Mouse (Mus musculus) MEL (cell line): ENCODE results near the gene Hdac7. TPM values are rescaled to one million over a fixed set of nuclear protein-coding genes. Genes with fewer than 3 reads are reported as not detected.

ENCODE experiments used
- DNase-seq: peaks from one replicate; pipeline ENCODE4 v3.0.0; 2011; ENCODE audit warnings: low read depth, low spot score
- H3K27ac ChIP-seq: 2 replicates; pipeline ENCODE4 v1.5.1; 2012; ENCODE audit warnings: low read depth, mild to moderate bottlenecking, control low read depth, low read length, moderate library complexity; ENCODE audit not compliant: control insufficient read depth
- H3K27me3 ChIP-seq, 2 experiments: fragments of 150-350 bp in 1 of 2; sonication (generic) in 1 of 2; 2 replicates each; pipeline ENCODE4 v1.6.1; 2012; ENCODE audit warnings: low read length in 2 of 2, mild to moderate bottlenecking in 2 of 2, improper control_type of control experiment in 1 of 2, moderate library complexity in 1 of 2; ENCODE audit not compliant: insufficient read depth in 2 of 2, control insufficient read depth in 1 of 2
- H3K36me3 ChIP-seq, 2 experiments: 2 replicates each; pipeline ENCODE4 v1.6.1; 2012 to 2014; ENCODE audit warnings: low read length in 2 of 2, improper control_type of control experiment in 1 of 2, inconsistent platforms in 1 of 2, mild to moderate bottlenecking in 1 of 2; ENCODE audit not compliant: insufficient read depth in 2 of 2, control insufficient read depth in 1 of 2
- H3K4me1 ChIP-seq, 2 experiments: fragments of 150-350 bp in 1 of 2; sonication (generic) in 1 of 2; 2 replicates each; pipeline ENCODE4 v1.6.1; 2012; ENCODE audit warnings: low read length in 2 of 2, improper control_type of control experiment in 1 of 2, mild to moderate bottlenecking in 1 of 2; ENCODE audit not compliant: insufficient read depth in 2 of 2, control insufficient read depth in 1 of 2
- H3K4me3 ChIP-seq, 2 experiments: fragments of 150-350 bp in 1 of 2; sonication (generic) in 1 of 2; 2 replicates each; pipeline ENCODE4 v1.5.1; 2012; ENCODE audit warnings: low read depth in 2 of 2, low read length in 2 of 2, mild to moderate bottlenecking in 2 of 2, moderate library complexity in 2 of 2, control low read depth in 1 of 2, improper control_type of control experiment in 1 of 2; ENCODE audit not compliant: control insufficient read depth in 1 of 2, insufficient read depth in 1 of 2
- H3K79me2 ChIP-seq: 2 replicates; pipeline ENCODE4 v1.6.1; 2012; ENCODE audit warnings: mild to moderate bottlenecking, low read length, moderate library complexity; ENCODE audit not compliant: control insufficient read depth, poor library complexity, insufficient read depth
- H3K9ac ChIP-seq: 2 replicates; pipeline ENCODE4 v1.6.1; 2012; ENCODE audit warnings: low read depth, mild to moderate bottlenecking, control low read depth, low read length, moderate library complexity; ENCODE audit not compliant: control insufficient read depth, poor library complexity, severe bottlenecking
- H3K9me3 ChIP-seq: fragments of 150-350 bp; sonication (generic); replicated peaks from 2 replicates; pipeline ENCODE4 v1.6.1; 2012; ENCODE audit warnings: mild to moderate bottlenecking, low read length, improper control_type of control experiment, moderate library complexity; ENCODE audit not compliant: insufficient read depth
- CHD1 ChIP-seq: IDR thresholded peaks from 2 replicates; pipeline ENCODE4 v1.6.1; 2012; ENCODE audit warnings: low read depth, mild to moderate bottlenecking, inconsistent platforms, low read length, improper control_type of control experiment
- CHD2 ChIP-seq: IDR thresholded peaks from 2 replicates; pipeline ENCODE4 v1.6.1; 2011; ENCODE audit warnings: low read length, improper control_type of control experiment
- CTCF ChIP-seq, 3 experiments: IDR thresholded peaks in 2 of 3; conservative IDR thresholded peaks in 1 of 3; 2 replicates each; pipeline ENCODE4 v1.5.1; 2011 to 2012; ENCODE audit warnings: low read length in 3 of 3, low read depth in 2 of 3, mild to moderate bottlenecking in 2 of 3, improper control_type of control experiment in 1 of 3, inconsistent platforms in 1 of 3, mixed read lengths in 1 of 3, moderate library complexity in 1 of 3; ENCODE audit not compliant: control insufficient read depth in 1 of 3, insufficient read depth in 1 of 3, poor library complexity in 1 of 3, severe bottlenecking in 1 of 3
- GABPA ChIP-seq: IDR thresholded peaks from 2 replicates; pipeline ENCODE4 v1.6.1; 2012; ENCODE audit warnings: low read depth, mild to moderate bottlenecking, inconsistent platforms, low read length, improper control_type of control experiment, moderate library complexity
- HCFC1 ChIP-seq: IDR thresholded peaks from 2 replicates; pipeline ENCODE4 v1.6.1; 2012; ENCODE audit warnings: low read depth, mild to moderate bottlenecking, inconsistent platforms, low read length, improper control_type of control experiment, moderate library complexity
- MAX ChIP-seq: IDR thresholded peaks from 2 replicates; pipeline ENCODE4 v1.6.1; 2011; ENCODE audit warnings: low read length, improper control_type of control experiment
- MAZ ChIP-seq: IDR thresholded peaks from 2 replicates; pipeline ENCODE4 v1.6.1; 2012; ENCODE audit warnings: low read depth, mild to moderate bottlenecking, inconsistent platforms, low read length, improper control_type of control experiment
- MEF2A ChIP-seq: IDR thresholded peaks from 2 replicates; pipeline ENCODE4 v1.6.1; 2014; ENCODE audit warnings: low read depth, mild to moderate bottlenecking, inconsistent platforms, low read length, improper control_type of control experiment; ENCODE audit not compliant: poor library complexity, insufficient replicate concordance, severe bottlenecking; ENCODE audit errors: extremely low read depth
- MXI1 ChIP-seq: IDR thresholded peaks from 2 replicates; pipeline ENCODE4 v1.6.1; 2011; ENCODE audit warnings: mild to moderate bottlenecking, low read depth, low read length, improper control_type of control experiment
- MYB ChIP-seq: IDR thresholded peaks from 2 replicates; pipeline ENCODE4 v1.6.1; 2011; ENCODE audit warnings: mild to moderate bottlenecking, low read depth, low read length, improper control_type of control experiment
- POLR2AphosphoS2 ChIP-seq: IDR thresholded peaks from 2 replicates; pipeline ENCODE4 v1.6.1; 2011; ENCODE audit warnings: low read length, improper control_type of control experiment
- RCOR1 ChIP-seq: IDR thresholded peaks from 2 replicates; pipeline ENCODE4 v1.6.1; 2012; ENCODE audit warnings: low read depth, mild to moderate bottlenecking, inconsistent platforms, low read length, improper control_type of control experiment
- SIN3A ChIP-seq: IDR thresholded peaks from 2 replicates; pipeline ENCODE4 v1.6.1; 2012; ENCODE audit warnings: low read length, improper control_type of control experiment, inconsistent platforms
- TCF12 ChIP-seq: IDR thresholded peaks from 2 replicates; pipeline ENCODE4 v1.6.1; 2014; ENCODE audit warnings: low read depth, mild to moderate bottlenecking, inconsistent platforms, low read length, improper control_type of control experiment, moderate library complexity
- USF1 ChIP-seq: IDR thresholded peaks from 2 replicates; pipeline ENCODE4 v1.6.1; 2014; ENCODE audit warnings: low read depth, mild to moderate bottlenecking, inconsistent platforms, low read length, improper control_type of control experiment, moderate library complexity
- USF2 ChIP-seq, 2 experiments: IDR thresholded peaks; 2 replicates each; pipeline ENCODE4 v1.6.1; 2011 to 2012; ENCODE audit warnings: improper control_type of control experiment in 2 of 2, low read length in 2 of 2, borderline replicate concordance in 1 of 2, inconsistent platforms in 1 of 2, low read depth in 1 of 2, mild to moderate bottlenecking in 1 of 2; ENCODE audit not compliant: insufficient read depth in 1 of 2
- ZNF384 ChIP-seq: IDR thresholded peaks from 2 replicates; pipeline ENCODE4 v1.6.1; 2012; ENCODE audit warnings: low read depth, mild to moderate bottlenecking, inconsistent platforms, low read length, improper control_type of control experiment
- polyA plus RNA-seq, 2 experiments: library from polyadenylated mRNA; stranded (reverse) in 1 of 2; unstranded in 1 of 2; fragments of >175 nt in 1 of 2; fragments of >200 nt in 1 of 2; gene quantifications; 2 replicates each; pipeline versions ENCODE4 v1.2.1 to v1.2.4; 2012; ENCODE audit warnings: low replicate concordance in 2 of 2, low read depth in 1 of 2; ENCODE audit not compliant: insufficient read length in 2 of 2, insufficient read depth in 1 of 2, missing spikeins in 1 of 2
- total RNA-seq: library from RNA; depleted of rRNA; stranded (reverse); fragments of 300-350 nt; gene quantifications from 2 replicates; pipeline ENCODE4 v1.2.3, GENCODE M21; 2012

The Hdac7 gene
- total and polyA plus RNA-seq, 3 experiments = 100 to 389 TPM; not detected in 1

DNA sequence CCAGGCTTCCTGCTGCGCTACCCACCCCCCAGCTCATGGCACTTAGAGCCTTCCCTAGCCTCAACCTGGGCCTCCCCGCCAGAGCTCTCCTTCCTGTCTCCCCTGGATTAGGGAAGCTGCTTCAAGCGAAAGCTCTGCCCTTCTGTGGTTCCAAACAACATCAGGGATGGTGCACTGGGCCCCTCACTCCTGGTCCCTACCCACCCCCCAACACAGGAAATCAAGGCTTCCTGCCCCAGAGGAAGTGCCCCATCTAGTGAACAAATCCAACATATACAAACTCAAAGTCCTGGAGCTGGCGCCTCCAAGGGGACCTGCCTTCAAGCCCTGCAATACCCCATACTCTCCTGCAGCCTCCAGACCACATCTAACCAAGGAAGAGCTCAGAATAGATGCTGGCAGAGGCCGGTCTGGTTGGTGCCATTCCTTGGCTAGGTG is 15.4 kb downstream of the Hdac7 start:
- peaks cover 93% of the 10 kb centered on the region for H3K79me2 ChIP-seq
- peak overlapping the region; percentile 12; the same call in 1 of the 2 replicates for H3K9ac ChIP-seq
- TF ChIP-seq CHD1 (no peak), CTCF (IDR thresholded peaks at IDR 0.05 in 2 of 3, conservative IDR thresholded peaks at IDR 0.05 in 1 of 3; ENCODE audit: control insufficient read depth in 1 of 3, insufficient read depth in 1 of 3, low read depth in 2 of 3, low read length in 3 of 3, poor library complexity in 1 of 3, severe bottlenecking in 1 of 3) (peak in 1 of 3 experiments; percentile 31; a peak in 2 of 6 replicates)
- peaks cover 57 to 76% of the 10 kb centered on the region in 2 experiments for H3K4me1 ChIP-seq
- DNase-seq = no peak
- no peak overlapping the region for H3K4me3 ChIP-seq
- H3K27ac ChIP-seq = 0 out of 2 replicates have a peak overlapping the region, but pooled peaks have one; percentile 5
- H3K27me3 ChIP-seq = no peaks in the 10 kb centered on the region
- H3K36me3 ChIP-seq = peaks cover 33 to 77% of the 10 kb centered on the region in 2 experiments
- no peaks in the 10 kb centered on the region for H3K9me3 ChIP-seq

DNA sequence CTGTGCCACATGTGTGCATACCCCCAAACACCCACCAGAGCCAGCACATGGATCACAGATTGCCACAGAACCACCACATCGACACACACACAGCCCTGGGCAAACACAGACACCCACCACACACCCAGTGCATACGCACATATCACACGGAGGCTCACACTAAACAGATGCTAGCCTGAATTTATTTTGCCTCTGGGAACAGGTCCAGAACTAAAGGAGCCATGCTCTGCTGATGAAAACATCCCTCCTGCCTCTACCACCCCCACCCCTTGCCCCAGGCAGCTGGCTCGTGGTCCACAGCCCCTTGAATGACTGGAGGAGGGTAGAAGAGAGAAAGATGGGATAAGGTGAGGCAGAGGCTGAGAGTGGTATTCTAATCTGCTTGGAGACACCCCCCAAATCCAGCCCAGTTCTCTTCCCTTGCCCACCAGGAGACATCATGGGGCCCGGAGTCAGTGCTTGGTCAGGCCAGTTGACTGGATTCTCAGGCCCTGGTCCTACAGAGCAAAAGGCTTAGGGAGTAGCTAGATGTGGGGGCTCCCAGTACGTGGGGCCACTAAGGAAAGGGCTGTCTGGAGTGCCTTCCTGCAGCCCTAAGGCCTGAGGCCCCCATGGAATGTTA is 16.0 kb downstream of the Hdac7 start:
- H3K9ac ChIP-seq = no peak overlapping the region
- no peaks in the 10 kb centered on the region for H3K27me3 ChIP-seq

DNA sequence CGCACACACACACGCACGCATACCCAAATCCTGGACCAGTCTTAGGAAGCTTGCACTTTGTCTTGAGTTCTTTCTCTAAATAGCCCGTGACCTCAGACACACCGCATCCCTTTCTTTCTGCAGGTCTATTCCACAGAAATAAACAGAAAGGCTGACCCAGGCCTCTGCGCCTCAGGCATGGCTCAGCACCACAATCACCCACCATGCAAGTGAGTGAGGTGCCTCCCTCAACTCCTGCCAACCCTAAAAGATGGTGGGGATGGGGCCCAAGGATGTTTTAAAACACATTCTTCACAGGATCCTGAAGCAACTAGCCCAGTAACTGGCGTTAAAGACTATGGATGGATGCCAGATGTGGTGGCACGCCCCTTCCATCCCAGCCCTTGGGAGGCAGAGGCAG is 16.9 kb downstream of the Hdac7 start:
- no peak for DNase-seq
- H3K4me1 ChIP-seq = peaks cover 54 to 78% of the 10 kb centered on the region in 2 experiments
- TF ChIP-seq MAZ = no peak
- TF ChIP-seq USF1 = no peak
- no peak for TF ChIP-seq MAX
- TF ChIP-seq CHD2 = no peak
- no peak for TF ChIP-seq GABPA
- TF ChIP-seq HCFC1 = no peak
- TF ChIP-seq MEF2A = no peak
- no peak for TF ChIP-seq ZNF384
- no peak for TF ChIP-seq MYB
- TF ChIP-seq TCF12 = no peak
- TF ChIP-seq, all 39 proteins: peak for 0

More for the DNA sequence above, 16.0 kb downstream of the Hdac7 start:
- no peak for DNase-seq
- no peak overlapping the region for H3K4me3 ChIP-seq
- TF ChIP-seq SIN3A (peak; percentile 40; the same call in 1 of the 2 replicates), RCOR1 (0 out of 2 replicates have a peak, but pooled peaks have one; percentile 5), POLR2AphosphoS2 (peak; percentile 29; the same call in 1 of the 2 replicates), USF2 (IDR thresholded peaks at IDR 0.05; ENCODE audit: borderline replicate concordance in 1 of 2, insufficient read depth in 1 of 2, low read depth in 1 of 2, low read length in 2 of 2) (0 out of 4 replicates have a peak, but pooled peaks of 1 of the 2 experiments have one; percentile 13), MXI1 (peak; percentile 39; the same call in 1 of the 2 replicates), USF1 (no peak)
- H3K36me3 ChIP-seq = peaks cover 39 to 77% of the 10 kb centered on the region in 2 experiments
- H3K79me2 ChIP-seq = peaks cover 93% of the 10 kb centered on the region
- H3K4me1 ChIP-seq = peaks cover 52 to 77% of the 10 kb centered on the region in 2 experiments
- H3K27ac ChIP-seq = peak overlapping the region; percentile 5; the same call in 1 of the 2 replicates
- no peaks in the 10 kb centered on the region for H3K9me3 ChIP-seq

More for the DNA sequence above, 16.9 kb downstream of the Hdac7 start:
- no peaks in the 10 kb centered on the region for H3K9me3 ChIP-seq
- no peak overlapping the region for H3K4me3 ChIP-seq
- peaks cover 45 to 78% of the 10 kb centered on the region in 2 experiments for H3K36me3 ChIP-seq
- H3K79me2 ChIP-seq = peaks cover 93% of the 10 kb centered on the region
- no peaks in the 10 kb centered on the region for H3K27me3 ChIP-seq
- peak overlapping the region; percentile 13; the same call in 1 of the 2 replicates for H3K27ac ChIP-seq
- H3K9ac ChIP-seq = no peak overlapping the region
